Mouse (Mus musculus) CD8-positive naive resting alpha-beta T cell, adult 2 months (primary cell): Measurements from ENCODE around the gene Olfr1404.
"Not testable (repeated sequence)": the region's sequence is repeated elsewhere in the genome, so short reads cannot be mapped to it uniquely, and the experiment has no call there.

Experiments
- DNase-seq, 2 experiments: peaks; one replicate each; pipeline ENCODE4 v3.0.0; 2022; ENCODE audit warnings: low read depth in 2 of 2, low spot score in 2 of 2

Gene Olfr1404

DNA sequence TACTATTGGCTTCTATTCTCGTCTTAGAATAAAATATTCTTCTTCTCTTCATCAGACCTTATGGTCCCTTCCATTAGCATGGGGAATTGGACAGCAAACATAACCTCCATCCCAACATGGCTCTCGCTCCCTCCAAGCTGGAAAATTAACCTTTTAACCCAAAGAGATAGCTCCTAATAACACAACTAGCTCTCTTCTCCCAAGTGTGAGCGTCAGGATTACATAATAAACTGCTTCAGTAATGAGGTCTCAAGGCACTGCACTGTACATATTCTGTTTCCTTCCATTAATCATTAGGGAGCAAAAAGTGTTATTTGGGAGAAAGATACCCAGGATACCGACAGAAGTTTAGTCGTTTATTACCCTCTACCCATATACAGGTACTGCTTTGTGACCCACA lies at the start of gene Olfr1404:
Gene Olfr1404, plus strand, starts transcription at position 301 of the 400 bp plus-strand sequence.
- DNase-seq = no peak

DNA sequence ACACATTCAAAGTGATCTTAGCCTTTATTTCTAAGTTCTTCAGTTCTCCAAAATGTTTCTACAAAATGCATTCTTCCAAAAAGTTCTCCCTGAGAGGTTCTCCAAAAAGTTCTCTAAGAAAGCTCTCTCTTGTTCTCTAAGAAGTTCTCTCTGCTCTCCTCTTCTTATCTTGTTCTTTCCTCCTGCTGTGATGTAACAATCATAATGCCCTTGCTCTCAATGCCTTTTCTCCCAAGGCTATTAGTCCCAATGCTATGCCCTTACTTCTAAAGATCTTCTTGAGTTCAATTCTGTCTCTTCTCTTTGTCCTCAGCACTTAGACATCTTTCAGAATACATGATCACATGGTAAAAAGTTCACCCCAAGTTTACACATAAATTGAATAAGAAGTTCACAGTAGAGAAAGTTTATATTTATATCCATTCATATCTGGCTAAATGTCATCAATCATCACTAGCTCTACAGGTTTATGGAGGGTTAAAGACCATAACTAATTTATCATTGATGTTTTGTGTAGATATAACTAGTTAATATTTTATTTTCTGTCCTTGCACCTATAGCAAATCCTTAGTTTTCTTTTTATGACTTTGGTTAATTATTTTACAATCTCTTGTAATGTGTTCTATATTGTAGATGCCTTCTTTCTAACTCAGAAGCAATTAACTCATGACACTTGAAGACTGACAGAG lies 37.9 kb upstream of the Olfr1404 start:
- DNase-seq = no peak

DNA sequence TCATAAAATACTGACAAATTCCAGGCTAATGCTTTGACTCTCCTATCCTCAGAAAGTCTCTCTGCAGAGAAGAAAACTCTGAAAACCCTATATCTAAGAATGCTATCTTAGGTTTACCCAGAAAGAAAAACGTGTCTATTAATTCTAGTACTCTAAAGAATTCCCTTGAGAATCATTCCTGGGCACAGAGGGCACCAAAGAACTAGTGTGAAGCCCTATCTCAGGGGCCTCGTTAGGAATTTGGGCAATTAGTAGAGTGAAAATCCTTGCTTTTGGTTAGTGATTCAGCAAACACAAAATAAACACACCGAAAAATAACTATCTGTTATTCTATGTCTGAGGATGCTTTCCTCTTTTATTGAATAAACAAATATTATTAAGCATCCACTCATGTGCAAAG lies 21.7 kb upstream of the Olfr1404 start, which contains the start of gene Olfr1406:
Gene Olfr1406, minus strand, starts transcription at position 101 of the 400 bp plus-strand sequence.
- DNase-seq = no peak

DNA sequence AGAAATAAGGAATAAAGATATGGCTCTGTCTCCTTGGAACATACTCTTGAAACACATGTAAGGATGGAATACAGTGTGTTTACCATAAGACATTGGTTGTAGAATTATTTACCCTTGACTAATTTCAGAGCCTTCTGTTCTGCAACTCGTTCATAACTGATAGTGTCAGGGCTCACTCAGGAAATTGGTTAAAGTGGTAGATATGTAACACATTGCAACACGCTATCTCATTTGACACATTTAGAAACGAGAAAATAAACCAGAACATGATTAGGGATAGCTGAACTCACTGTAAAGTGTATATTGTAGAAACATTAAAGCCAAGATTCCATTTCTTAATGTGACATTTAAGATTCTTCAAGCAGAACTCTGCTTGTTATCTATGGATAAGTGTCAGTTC lies 20.1 kb upstream of the Olfr1404 start:
- no peak for DNase-seq

DNA sequence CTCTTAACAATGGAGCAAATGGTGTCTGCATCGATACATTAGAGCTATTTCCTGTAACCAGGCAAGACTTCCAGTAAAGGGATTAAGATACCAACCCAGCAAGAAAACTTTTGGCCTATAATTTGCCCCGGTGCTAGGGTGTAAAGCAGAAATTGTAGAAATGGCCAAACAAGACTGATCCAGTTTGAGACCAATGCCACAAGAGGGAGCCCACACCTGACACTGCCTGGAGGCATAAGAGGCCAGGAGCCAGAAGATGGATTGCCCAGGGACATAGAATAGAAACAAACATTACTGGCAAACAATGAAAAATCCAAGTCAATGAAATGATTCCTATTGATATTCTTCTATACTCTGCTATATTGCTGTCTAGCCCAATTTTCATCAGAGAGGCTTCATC lies 15.8 kb upstream of the Olfr1404 start:
- no peak for DNase-seq

DNA sequence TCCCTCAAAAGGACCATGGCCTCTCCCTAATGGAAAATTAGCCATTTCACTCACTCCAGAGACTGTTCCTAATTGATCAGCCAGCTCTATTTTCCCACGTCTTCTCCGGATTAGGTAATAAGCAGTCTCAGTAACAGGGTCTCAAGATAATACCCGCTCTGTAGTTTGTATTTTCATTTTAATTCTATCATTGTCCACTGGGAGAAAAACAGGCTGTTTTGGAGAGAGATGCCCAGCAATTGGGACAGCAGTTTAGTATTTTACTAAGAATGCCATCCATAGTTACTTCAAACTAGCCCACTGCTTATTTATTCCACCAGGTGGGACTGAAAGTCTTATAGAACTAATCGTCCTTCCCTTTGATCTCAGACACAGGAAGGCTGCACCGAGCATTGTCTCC lies 14.7 kb upstream of the Olfr1404 start, which contains the start of gene Olfr218:
Gene Olfr218, plus strand, starts transcription at position 301 of the 400 bp plus-strand sequence.
- DNase-seq = no peak

DNA sequence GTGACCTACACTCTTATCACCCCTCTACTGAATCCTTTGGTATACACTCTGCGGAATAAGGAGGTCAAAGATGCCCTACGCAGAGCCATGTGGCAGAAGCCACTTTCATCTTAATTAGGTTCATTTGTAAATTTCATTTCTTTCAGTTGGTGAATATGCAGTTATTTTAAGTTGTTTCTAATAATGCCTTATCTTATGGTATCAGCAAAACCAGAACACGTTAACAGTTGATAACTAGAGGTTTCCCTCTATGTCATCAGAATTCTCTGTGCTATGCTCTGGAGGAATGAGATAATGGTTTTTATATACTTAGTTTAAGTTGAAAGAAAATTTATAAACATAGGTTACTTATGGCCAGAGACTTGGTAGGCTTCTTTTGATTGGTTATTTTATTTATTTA lies 4.3 kb downstream of the Olfr1404 start:
- DNase-seq = no peak

DNA sequence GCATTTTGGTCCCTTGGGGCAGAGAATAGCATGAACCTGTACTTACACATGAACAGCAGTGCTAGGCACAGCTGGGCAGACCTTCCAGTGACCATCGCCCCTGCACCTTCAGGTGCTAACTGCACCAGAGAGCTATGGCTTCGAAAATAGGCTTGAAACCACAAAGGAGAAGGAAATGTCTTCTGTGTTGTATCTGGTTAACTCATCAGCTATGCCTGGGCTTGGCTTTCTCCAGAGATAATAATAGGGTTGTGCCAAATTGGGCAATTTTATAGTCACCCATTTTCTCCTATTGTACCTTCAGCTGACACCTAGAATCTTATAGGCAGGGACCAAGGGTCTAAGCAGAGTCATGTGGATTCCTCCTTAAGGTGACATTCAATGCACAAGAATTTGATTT lies 14.9 kb downstream of the Olfr1404 start, which contains the start of gene Fcer1a:
Gene Fcer1a, minus strand, starts transcription at position 134 of the 400 bp plus-strand sequence.
- DNase-seq = no peak

DNA sequence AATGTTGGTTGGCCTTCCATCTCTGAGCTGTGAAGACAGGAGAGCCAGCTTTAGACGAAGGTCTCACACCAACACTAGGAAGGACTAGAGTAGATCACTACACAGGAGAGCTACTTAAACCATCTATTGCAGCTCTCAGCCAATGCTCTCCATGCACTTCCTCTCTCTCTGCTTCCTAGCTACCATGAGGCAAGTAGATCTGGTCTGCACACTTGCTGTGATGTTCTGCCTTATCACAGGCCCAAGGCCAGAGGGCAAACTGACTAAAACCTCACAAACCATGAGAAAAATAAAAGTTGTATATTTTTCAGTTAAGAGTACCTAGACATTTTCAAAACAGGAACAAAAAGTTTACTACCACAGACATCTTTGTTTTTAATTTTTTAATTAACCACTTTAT lies 24.8 kb downstream of the Olfr1404 start:
- DNase-seq = not testable (repeated sequence)

DNA sequence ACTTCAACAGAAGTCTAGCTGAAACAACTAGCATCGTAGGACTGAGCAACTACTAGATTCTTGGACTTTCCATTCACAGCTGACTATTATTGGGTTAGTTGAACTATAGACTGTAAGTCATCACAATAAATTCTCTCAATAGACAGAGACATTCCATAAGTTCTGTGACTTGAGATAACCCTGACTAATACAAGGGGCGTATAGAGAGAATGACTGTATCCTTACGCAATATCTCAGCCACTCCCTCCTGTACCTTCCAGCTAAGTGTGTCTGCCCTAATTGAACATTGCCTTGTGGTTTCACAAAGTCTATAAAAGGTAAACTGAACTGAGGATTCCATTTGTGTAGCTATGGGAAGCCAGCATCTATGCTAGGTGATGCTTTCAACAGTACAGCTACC lies 37.7 kb downstream of the Olfr1404 start:
- no peak for DNase-seq

DNA sequence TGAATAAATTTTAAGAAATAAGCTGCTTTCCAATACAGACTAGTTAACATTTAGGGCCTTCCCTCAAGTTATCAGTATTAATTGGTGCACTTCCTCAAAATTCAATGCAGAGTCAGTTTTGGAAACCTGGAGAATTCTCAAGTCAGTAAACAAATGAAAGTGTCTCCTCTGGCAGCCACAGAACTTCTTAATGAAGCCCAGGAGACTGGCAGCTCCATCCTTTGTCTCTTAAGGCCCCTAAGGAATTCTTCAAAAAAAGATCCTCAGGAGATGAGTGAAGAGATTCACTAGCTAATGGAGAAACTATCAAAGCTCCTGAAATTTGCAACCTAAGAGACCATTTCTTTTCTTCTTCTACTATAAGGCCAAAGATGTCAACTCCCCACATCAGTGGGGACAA lies 53.5 kb downstream of the Olfr1404 start, which contains the start of gene Olfr418:
Gene Olfr418, plus strand, starts transcription at position 301 of the 400 bp plus-strand sequence.
- DNase-seq = no peak
